Mouse (Mus musculus): Measurements from ENCODE around the gene Tnip2. TPM values are rescaled to one million over a fixed set of nuclear protein-coding genes. Genes with fewer than 3 reads are reported as not detected.

The Tnip2 gene
- polyA plus RNA-seq (2014; fragmentation: Nextera tagmentation; extraction: Ambion mirVana), result 14.8 and 16.0 TPM in 2 replicates

DNA sequence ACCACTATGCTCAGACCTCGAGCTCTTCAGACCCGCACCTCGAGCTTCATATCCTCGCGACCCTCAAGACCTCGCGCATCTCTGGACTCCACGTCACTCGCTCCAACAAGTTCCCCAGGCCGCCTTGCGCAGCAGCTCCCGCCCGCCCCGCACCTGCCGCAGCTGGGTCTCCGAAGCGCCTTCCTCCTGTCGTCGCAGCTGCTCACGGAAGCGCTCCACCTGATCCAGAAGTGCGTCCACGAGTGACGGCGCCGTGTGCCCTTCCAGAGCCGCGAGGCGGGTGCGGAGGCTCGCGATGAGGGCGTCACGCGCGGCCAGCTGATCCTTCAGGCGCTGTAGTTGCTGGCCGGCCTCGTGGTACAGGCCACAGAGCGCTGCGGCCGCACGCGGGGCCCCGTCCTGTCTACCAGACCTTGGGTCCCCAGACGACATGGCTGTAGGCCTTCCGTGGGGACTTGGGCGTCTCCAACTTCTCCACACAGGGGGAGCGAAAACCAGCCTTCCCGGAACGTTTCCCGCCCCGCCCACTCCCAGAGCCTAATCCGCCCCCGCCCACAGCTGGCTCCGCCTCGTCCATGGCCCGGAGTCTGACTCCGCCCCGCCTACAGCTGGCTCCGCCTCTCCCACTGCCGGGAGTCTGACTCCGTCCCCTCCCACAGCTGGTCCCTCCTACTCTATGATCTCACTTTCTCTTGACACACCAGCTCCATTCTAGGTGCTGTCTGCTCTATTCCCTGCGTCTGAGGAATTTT is at the start of gene Tnip2:
Gene Tnip2, minus strand, starts transcription at position 526 of the 752 bp plus-strand sequence.
- Histone ChIP-seq H3K4me3 (ENCODE audit: low read depth, low read length) (peak within 1 kb of the TSS; percentile 79), H3K4me2 (ENCODE audit: low read depth, low read length) (peak within 1 kb of the TSS; percentile 97), H3K4me1 (ENCODE audit: control insufficient read depth, insufficient read depth, low read length) (peaks cover 4% of the 10 kb centered on the region), H3K9ac (ENCODE audit: low read depth, low read length) (peak within 1 kb of the TSS; percentile 86), H3K27ac (replicated peaks; ENCODE audit: low read depth, low read length) (no peak within 1 kb of the TSS; the same call in 1 of the 2 replicates), H3K27me3 (replicated peaks; ENCODE audit: control insufficient read depth, insufficient read depth, low read length) (no peaks in the 10 kb centered on the region), H3K36me3 (ENCODE audit: control insufficient read depth, insufficient read depth, low read length) (no peaks in the 10 kb centered on the region), H3K9me3 (ENCODE audit: control insufficient read depth, low read length) (0 out of 2 replicates have a peak, but pooled peaks cover 3% of the 10 kb centered on the region)
- under 1% methylated on average over 40 of the region's 64 CpGs for WGBS
- peak; percentile 97 for DNase-seq (ENCODE audit: low spot score)
- peak; percentile 97 for ATAC-seq (ENCODE audit: low read depth)

GRCm38 (mm10) chr5:34551821-34552220 is 38.0 kb upstream of the Tnip2 start:
- H3K4me3 ChIP-seq (ENCODE audit: low read depth, low read length), result no peak overlapping the region
- no peak for ATAC-seq (ENCODE audit: low read depth)
- H3K36me3 ChIP-seq (ENCODE audit: control insufficient read depth, insufficient read depth, low read length), result peaks cover 48% of the 10 kb centered on the region
- 91% methylated on average over 4 of the region's 4 CpGs for WGBS
- H3K9ac ChIP-seq (ENCODE audit: low read depth, low read length), result no peak overlapping the region
- DNase-seq (ENCODE audit: low spot score), result no peak
- H3K4me1 ChIP-seq (ENCODE audit: control insufficient read depth, insufficient read depth, low read length), result peaks cover 9% of the 10 kb centered on the region
- no peak overlapping the region for H3K27ac ChIP-seq (replicated peaks; ENCODE audit: low read depth, low read length)
- H3K9me3 ChIP-seq (ENCODE audit: control insufficient read depth, low read length), result no peaks in the 10 kb centered on the region
- H3K27me3 ChIP-seq (replicated peaks; ENCODE audit: control insufficient read depth, insufficient read depth, low read length), result no peaks in the 10 kb centered on the region
- H3K4me2 ChIP-seq (ENCODE audit: low read depth, low read length), result no peak overlapping the region

- Histone ChIP-seq H3K4me3 (ENCODE audit: low read depth, low read length) (peak overlapping the region; percentile 87), H3K27ac (replicated peaks; ENCODE audit: low read depth, low read length) (no peak overlapping the region), H3K4me2 (ENCODE audit: low read depth, low read length) (peak overlapping the region; percentile 70), H3K36me3 (ENCODE audit: control insufficient read depth, insufficient read depth, low read length) (peaks cover 32% of the 10 kb centered on the region), H3K27me3 (replicated peaks; ENCODE audit: control insufficient read depth, insufficient read depth, low read length) (no peaks in the 10 kb centered on the region), H3K4me1 (ENCODE audit: control insufficient read depth, insufficient read depth, low read length) (peaks cover 9% of the 10 kb centered on the region), H3K9me3 (ENCODE audit: control insufficient read depth, low read length) (no peaks in the 10 kb centered on the region), H3K9ac (ENCODE audit: low read depth, low read length) (peak overlapping the region; percentile 85)
- no peak for ATAC-seq (ENCODE audit: low read depth)
- 8% methylated on average over 6 of the region's 6 CpGs for WGBS
- no peak for DNase-seq (ENCODE audit: low spot score)
These were observed 36.5 kb upstream of the Tnip2 start for GRCm38 (mm10) chr5:34550251-34550650.

- Histone ChIP-seq H3K27me3 (replicated peaks; ENCODE audit: control insufficient read depth, insufficient read depth, low read length) (no peaks in the 10 kb centered on the region), H3K9ac (ENCODE audit: low read depth, low read length) (peak overlapping the region; percentile 85), H3K36me3 (ENCODE audit: control insufficient read depth, insufficient read depth, low read length) (peaks cover 26% of the 10 kb centered on the region), H3K9me3 (ENCODE audit: control insufficient read depth, low read length) (no peaks in the 10 kb centered on the region), H3K4me2 (ENCODE audit: low read depth, low read length) (peak overlapping the region; percentile 70), H3K27ac (replicated peaks; ENCODE audit: low read depth, low read length) (peak overlapping the region; percentile 57), H3K4me3 (ENCODE audit: low read depth, low read length) (peak overlapping the region; percentile 87), H3K4me1 (ENCODE audit: control insufficient read depth, insufficient read depth, low read length) (peaks cover 9% of the 10 kb centered on the region)
- WGBS, result under 1% methylated on average over 40 of the region's 49 CpGs
- ATAC-seq (ENCODE audit: low read depth), result peak; percentile 94
- DNase-seq (ENCODE audit: low spot score), result peak; percentile 86
These were observed 35.9 kb upstream of the Tnip2 start for GRCm38 (mm10) chr5:34549483-34550221.

- Histone ChIP-seq H3K9ac (ENCODE audit: low read depth, low read length) (peak overlapping the region; percentile 85), H3K4me3 (ENCODE audit: low read depth, low read length) (peak overlapping the region; percentile 87), H3K4me2 (ENCODE audit: low read depth, low read length) (peak overlapping the region; percentile 70), H3K9me3 (ENCODE audit: control insufficient read depth, low read length) (no peaks in the 10 kb centered on the region), H3K27ac (replicated peaks; ENCODE audit: low read depth, low read length) (no peak overlapping the region; the same call in 1 of the 2 replicates), H3K36me3 (ENCODE audit: control insufficient read depth, insufficient read depth, low read length) (peaks cover 22% of the 10 kb centered on the region), H3K4me1 (ENCODE audit: control insufficient read depth, insufficient read depth, low read length) (peaks cover 9% of the 10 kb centered on the region), H3K27me3 (replicated peaks; ENCODE audit: control insufficient read depth, insufficient read depth, low read length) (no peaks in the 10 kb centered on the region)
- 21% methylated on average over 8 of the region's 8 CpGs for WGBS
- DNase-seq (ENCODE audit: low spot score) (no peak), ATAC-seq (ENCODE audit: low read depth) (peak; percentile 9; the same call in 1 of the 2 replicates)
These were observed 35.3 kb upstream of the Tnip2 start for GRCm38 (mm10) chr5:34549135-34549482.

- H3K4me1 ChIP-seq (ENCODE audit: control insufficient read depth, insufficient read depth, low read length), result peaks cover 9% of the 10 kb centered on the region
- ATAC-seq (ENCODE audit: low read depth) (no peak), DNase-seq (ENCODE audit: low spot score) (no peak)
- H3K9ac ChIP-seq (ENCODE audit: low read depth, low read length), result no peak overlapping the region
- H3K27me3 ChIP-seq (replicated peaks; ENCODE audit: control insufficient read depth, insufficient read depth, low read length), result no peaks in the 10 kb centered on the region
- no peak overlapping the region for H3K4me2 ChIP-seq (ENCODE audit: low read depth, low read length)
- H3K36me3 ChIP-seq (ENCODE audit: control insufficient read depth, insufficient read depth, low read length), result peaks cover 11% of the 10 kb centered on the region
- H3K27ac ChIP-seq (replicated peaks; ENCODE audit: low read depth, low read length), result no peak overlapping the region
- H3K4me3 ChIP-seq (ENCODE audit: low read depth, low read length), result no peak overlapping the region
- H3K9me3 ChIP-seq (ENCODE audit: control insufficient read depth, low read length), result no peaks in the 10 kb centered on the region
These were observed 33.6 kb upstream of the Tnip2 start for GRCm38 (mm10) chr5:34547410-34547809.

DNA sequence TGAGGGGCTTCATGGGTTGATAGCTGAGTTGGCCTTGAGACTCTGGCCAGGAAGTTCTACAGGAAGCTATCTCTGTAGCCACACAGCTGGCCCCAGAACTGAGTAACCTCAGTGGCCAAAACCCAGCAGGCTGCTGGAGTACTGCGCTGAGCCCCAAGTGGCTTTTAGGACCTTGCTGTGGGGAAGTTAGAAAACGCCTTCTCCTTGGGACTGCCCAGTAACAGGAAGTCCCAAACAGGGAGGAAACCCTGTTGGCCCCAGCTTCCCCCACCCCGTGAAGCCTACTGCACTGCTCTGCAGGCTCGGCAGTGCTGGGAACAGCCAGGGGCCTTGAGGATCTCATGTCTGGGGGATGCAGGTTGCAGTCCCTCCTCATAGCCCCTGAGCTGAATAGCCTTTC is 29.3 kb upstream of the Tnip2 start:
- DNase-seq (ENCODE audit: low spot score), result no peak
- H3K27ac ChIP-seq (replicated peaks; ENCODE audit: low read depth, low read length), result no peak overlapping the region
- no peak overlapping the region for H3K4me3 ChIP-seq (ENCODE audit: low read depth, low read length)
- H3K27me3 ChIP-seq (replicated peaks; ENCODE audit: control insufficient read depth, insufficient read depth, low read length), result no peaks in the 10 kb centered on the region
- 45% methylated on average over 4 of the region's 4 CpGs for WGBS
- ATAC-seq (ENCODE audit: low read depth), result no peak
- H3K4me1 ChIP-seq (ENCODE audit: control insufficient read depth, insufficient read depth, low read length), result no peaks in the 10 kb centered on the region
- no peaks in the 10 kb centered on the region for H3K9me3 ChIP-seq (ENCODE audit: control insufficient read depth, low read length)
- H3K36me3 ChIP-seq (ENCODE audit: control insufficient read depth, insufficient read depth, low read length), result no peaks in the 10 kb centered on the region
- H3K4me2 ChIP-seq (ENCODE audit: low read depth, low read length), result no peak overlapping the region
- H3K9ac ChIP-seq (ENCODE audit: low read depth, low read length), result no peak overlapping the region

GRCm38 (mm10) chr5:34542166-34542565 is 28.4 kb upstream of the Tnip2 start:
- no peak for DNase-seq (ENCODE audit: low spot score)
- Histone ChIP-seq H3K4me1 (ENCODE audit: control insufficient read depth, insufficient read depth, low read length) (no peaks in the 10 kb centered on the region), H3K4me2 (ENCODE audit: low read depth, low read length) (no peak overlapping the region), H3K9ac (ENCODE audit: low read depth, low read length) (no peak overlapping the region), H3K27me3 (replicated peaks; ENCODE audit: control insufficient read depth, insufficient read depth, low read length) (no peaks in the 10 kb centered on the region), H3K9me3 (ENCODE audit: control insufficient read depth, low read length) (no peaks in the 10 kb centered on the region), H3K36me3 (ENCODE audit: control insufficient read depth, insufficient read depth, low read length) (no peaks in the 10 kb centered on the region), H3K27ac (replicated peaks; ENCODE audit: low read depth, low read length) (no peak overlapping the region), H3K4me3 (ENCODE audit: low read depth, low read length) (no peak overlapping the region)
- ATAC-seq (ENCODE audit: low read depth), result no peak
- 83% methylated on average over 1 of the region's 1 CpGs for WGBS

Data from embryonic facial prominence, embryonic 14.5 days (tissue).